Mouse (Mus musculus) thymus, adult 2 months (tissue): Measurements from ENCODE around the gene St6galnac3.

ENCODE experiments used
- CTCF ChIP-seq: fragments of 200-500 bp; IDR thresholded peaks from 2 replicates; pipeline ENCODE4 v1.5.1; 2012; ENCODE audit warnings: mild to moderate bottlenecking, control low read depth, low read length, moderate library complexity, borderline replicate concordance; ENCODE audit not compliant: control insufficient read depth, poor library complexity, insufficient read depth; ENCODE audit errors: extremely low read depth
- POLR2A ChIP-seq: fragments of 200-500 bp; IDR thresholded peaks from 2 replicates; pipeline ENCODE4 v1.6.1; 2012; ENCODE audit warnings: mild to moderate bottlenecking, low read length, control low read depth, moderate library complexity; ENCODE audit not compliant: control insufficient read depth, poor library complexity, insufficient read depth; ENCODE audit errors: extremely low read depth

GRCm38 (mm10) chr3:153525151-153525768 is 199.7 kb downstream of the St6galnac3 start:
- TF ChIP-seq POLR2A (no peak), CTCF (no peak)
